Mouse (Mus musculus) hindbrain, embryonic 15.5 days (tissue): ENCODE results near the gene Fam160a1. TPM values are rescaled to one million over a fixed set of nuclear protein-coding genes. Genes with fewer than 3 reads are reported as not detected.

Experiments used
- ATAC-seq: fragments of 200-750 bp; cut with Nextera tagmentation; 2 replicates; pipeline ENCODE4 v1.8.0; 2017; ENCODE audit warnings: low read depth, moderate number of reproducible peaks, moderate TSS enrichment; ENCODE audit not compliant: low FRiP score
- H3K27ac ChIP-seq: fragments of 300-500 bp; sonication (generic); replicated peaks from 2 replicates; pipeline ENCODE4 v1.5.1; 2015; ENCODE audit warnings: mild to moderate bottlenecking, inconsistent platforms
- H3K27me3 ChIP-seq: fragments of 300-500 bp; sonication (generic); 2 replicates; pipeline ENCODE4 v1.6.1; 2015; ENCODE audit warnings: control low read depth, inconsistent platforms
- H3K36me3 ChIP-seq: fragments of 300-500 bp; sonication (generic); 2 replicates; pipeline ENCODE4 v1.6.1; 2015; ENCODE audit warnings: control low read depth, inconsistent platforms
- H3K4me1 ChIP-seq: fragments of 300-500 bp; sonication (generic); replicated peaks from 2 replicates; pipeline ENCODE4 v1.6.1; 2015; ENCODE audit warnings: control low read depth, inconsistent platforms
- H3K4me2 ChIP-seq: fragments of 300-500 bp; sonication (generic); 2 replicates; pipeline ENCODE4 v1.6.1; 2015; ENCODE audit warnings: moderate library complexity, mild to moderate bottlenecking, inconsistent platforms
- H3K4me3 ChIP-seq: fragments of 300-500 bp; sonication (generic); 2 replicates; pipeline ENCODE4 v1.5.1; 2015; ENCODE audit warnings: mild to moderate bottlenecking, inconsistent platforms
- H3K9ac ChIP-seq: fragments of 300-500 bp; sonication (generic); 2 replicates; pipeline ENCODE4 v1.6.1; 2015; ENCODE audit warnings: inconsistent platforms
- H3K9me3 ChIP-seq: fragments of 300-500 bp; sonication (generic); 2 replicates; pipeline ENCODE4 v1.6.1; 2016; ENCODE audit warnings: control low read depth, inconsistent platforms
- WGBS: fragments of 180-500 bp; shearing (Covaris S2); methylation state at CpG from one replicate; pipeline ENCODE4 v1.1.7; 2015; 5-methylcytosine and 5-hydroxymethylcytosine counted together
- polyA plus RNA-seq: library from polyadenylated mRNA; unstranded; fragments of >200 nt; fragmentation: Nextera tagmentation; extraction: Ambion mirVana; gene quantifications from 2 replicates; pipeline ENCODE4 v1.2.1, GENCODE M21; 2015

Gene Fam160a1
- polyA plus RNA-seq, 1 experiment from 2014 or later = 0.60 TPM

DNA sequence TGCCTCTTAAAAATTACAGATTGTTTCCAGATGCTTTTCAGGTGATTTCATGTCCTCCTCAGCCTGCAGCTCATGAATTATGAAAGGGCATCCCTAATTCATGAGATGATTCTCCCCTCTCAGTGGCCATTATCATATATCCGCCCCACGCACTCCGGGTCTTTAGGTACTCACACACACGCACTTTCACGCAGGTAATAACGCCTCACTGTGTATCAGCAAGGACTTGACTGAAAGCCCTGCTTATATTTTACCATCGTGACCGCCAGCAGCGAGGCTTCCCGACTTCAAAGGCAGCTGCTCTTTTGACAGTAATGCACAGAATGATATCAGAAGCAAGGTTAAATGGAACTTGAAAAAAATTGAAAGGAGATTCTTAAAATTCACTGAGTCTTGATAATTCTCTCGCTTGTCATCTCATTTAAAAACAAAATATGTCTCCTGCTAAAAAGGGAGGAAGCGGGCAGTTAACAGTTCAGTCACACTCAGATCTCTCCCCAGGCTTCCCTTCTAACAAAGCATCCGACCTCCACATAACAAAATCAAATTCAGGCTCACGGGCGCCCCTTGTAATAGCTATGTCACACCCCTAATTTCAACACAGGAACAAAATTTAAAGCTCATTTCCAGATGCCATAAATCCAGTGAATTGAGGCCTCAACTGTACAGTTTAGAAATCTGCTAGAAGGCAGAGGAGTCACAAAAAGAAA is 3.9 kb upstream of the Fam160a1 start:
- Histone ChIP-seq H3K4me1 (no peaks in the 10 kb centered on the region), H3K27me3 (no peaks in the 10 kb centered on the region), H3K27ac (peak overlapping the region; percentile 4; the same call in 1 of the 2 replicates), H3K36me3 (no peaks in the 10 kb centered on the region), H3K4me2 (no peak overlapping the region), H3K9ac (no peak overlapping the region), H3K4me3 (no peak overlapping the region), H3K9me3 (no peaks in the 10 kb centered on the region)
- no peak for ATAC-seq
- WGBS = 55% methylated on average over 15 of the region's 15 CpGs

DNA sequence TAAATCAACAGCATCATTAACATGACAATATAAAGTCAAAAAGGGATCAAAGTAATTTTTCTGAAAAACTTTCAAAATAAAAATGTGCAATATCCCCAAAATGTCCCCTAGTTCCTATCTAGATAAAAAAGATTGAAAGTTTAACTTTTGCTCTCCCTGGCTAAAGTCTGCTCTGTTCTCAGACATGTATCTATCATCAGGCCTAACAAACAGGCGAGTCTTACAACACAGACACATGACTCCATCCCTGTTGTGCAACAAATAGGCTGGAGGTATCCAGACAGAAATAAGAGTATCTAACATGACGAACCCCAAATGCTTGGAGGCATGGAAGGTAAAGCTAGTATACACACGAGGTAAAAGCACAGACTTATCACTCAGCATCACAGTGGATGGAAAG is 2.2 kb upstream of the Fam160a1 start:
- H3K27ac ChIP-seq = no peak overlapping the region
- H3K4me2 ChIP-seq = no peak overlapping the region
- no peaks in the 10 kb centered on the region for H3K9me3 ChIP-seq
- 86% methylated on average over 3 of the region's 3 CpGs for WGBS
- no peak overlapping the region for H3K4me3 ChIP-seq
- no peak overlapping the region for H3K9ac ChIP-seq
- ATAC-seq = no peak
- H3K27me3 ChIP-seq = no peaks in the 10 kb centered on the region
- no peaks in the 10 kb centered on the region for H3K4me1 ChIP-seq
- H3K36me3 ChIP-seq = no peaks in the 10 kb centered on the region

DNA sequence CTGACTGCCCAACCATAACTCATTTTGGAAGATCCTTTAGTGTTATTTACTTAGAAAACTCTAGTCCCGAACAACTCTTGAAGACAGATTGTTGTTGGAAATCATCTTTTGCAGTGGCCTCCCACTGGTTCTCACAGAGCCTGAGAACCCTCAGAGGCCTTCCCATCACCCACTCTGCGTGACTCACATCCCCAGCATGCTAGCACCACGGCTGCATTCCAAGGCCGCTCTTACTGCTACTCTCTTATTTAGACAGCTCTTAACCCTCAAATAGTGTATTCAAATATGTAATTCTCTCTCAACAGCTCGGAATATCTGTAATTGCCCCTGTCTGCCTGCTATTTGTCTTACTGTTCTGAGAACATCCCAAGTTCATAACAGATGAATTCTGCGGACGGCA is 2.9 kb downstream of the Fam160a1 start:
- H3K27ac ChIP-seq = no peak overlapping the region
- H3K9ac ChIP-seq = no peak overlapping the region
- no peaks in the 10 kb centered on the region for H3K27me3 ChIP-seq
- H3K36me3 ChIP-seq = no peaks in the 10 kb centered on the region
- H3K9me3 ChIP-seq = no peaks in the 10 kb centered on the region
- H3K4me3 ChIP-seq = no peak overlapping the region
- H3K4me2 ChIP-seq = no peak overlapping the region
- no peaks in the 10 kb centered on the region for H3K4me1 ChIP-seq
- 70% methylated on average over 7 of the region's 7 CpGs for WGBS
- ATAC-seq = no peak

DNA sequence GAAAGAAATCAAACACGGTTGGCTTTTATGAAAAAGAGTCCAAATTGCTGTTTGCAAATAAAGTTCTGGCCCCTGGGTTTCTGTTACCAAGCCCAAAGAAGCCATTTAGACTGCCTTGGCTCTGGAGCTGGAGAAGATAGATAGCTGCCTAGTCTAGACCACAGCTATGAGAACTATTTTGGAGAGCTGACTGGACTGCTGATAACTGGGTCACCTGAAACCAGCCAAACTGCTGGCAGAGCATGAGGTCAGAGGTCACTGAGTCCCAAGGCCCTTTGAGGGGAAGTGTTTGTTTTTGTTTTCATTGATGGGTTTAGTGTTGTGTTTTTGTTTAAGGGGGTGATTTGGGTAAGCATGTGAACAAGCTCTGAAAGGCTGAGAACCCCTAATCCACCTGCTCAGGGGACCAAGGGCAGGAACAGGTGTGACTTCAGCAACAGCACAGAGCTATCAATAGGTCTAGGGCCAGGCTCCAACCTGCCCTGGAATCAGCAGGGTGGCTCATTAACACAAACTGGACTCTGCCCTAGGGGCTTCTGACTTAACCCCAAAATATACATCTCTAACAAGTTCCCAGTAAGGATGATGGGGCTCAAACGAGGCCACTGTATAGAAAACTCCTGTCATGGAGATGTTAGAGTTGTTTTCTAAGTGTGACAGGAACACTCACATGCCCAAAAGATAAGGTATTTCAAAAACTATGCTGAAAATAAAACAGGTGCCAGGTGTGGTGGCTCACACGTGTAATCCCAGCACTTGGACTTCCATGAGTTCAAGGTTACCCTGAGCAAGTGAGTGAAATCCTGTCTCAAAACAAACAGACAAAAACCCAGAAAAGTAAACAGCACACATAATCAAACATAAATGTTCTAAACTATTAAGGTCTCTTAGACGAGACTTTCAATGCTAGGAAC is 3.7 kb downstream of the Fam160a1 start:
- Histone ChIP-seq H3K36me3 (no peaks in the 10 kb centered on the region), H3K27me3 (no peaks in the 10 kb centered on the region), H3K9ac (no peak overlapping the region), H3K9me3 (no peaks in the 10 kb centered on the region), H3K4me1 (no peaks in the 10 kb centered on the region), H3K27ac (no peak overlapping the region), H3K4me3 (no peak overlapping the region), H3K4me2 (no peak overlapping the region)
- no peak for ATAC-seq
- WGBS = 75% methylated on average over 4 of the region's 4 CpGs

DNA sequence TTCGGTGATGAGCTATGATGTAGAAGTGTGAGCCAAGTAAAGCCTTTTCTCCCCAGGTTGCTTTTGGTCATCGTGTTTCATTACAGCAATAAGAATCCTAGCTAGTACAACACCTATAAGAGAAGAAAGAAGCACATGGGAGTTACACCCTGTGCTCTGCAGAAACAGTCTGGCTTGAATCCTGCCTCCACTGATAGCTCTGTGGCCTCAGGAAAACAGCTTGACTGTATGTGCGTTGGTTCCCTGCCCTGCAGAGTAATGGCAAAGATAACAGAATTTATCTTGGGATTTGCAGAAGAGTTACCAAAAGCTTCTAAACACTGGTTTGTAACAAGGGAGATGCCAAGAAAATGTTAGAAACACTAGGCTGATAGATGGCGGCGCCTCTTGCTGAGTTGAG is 5.1 kb downstream of the Fam160a1 start:
- 94% methylated on average over 5 of the region's 5 CpGs for WGBS
- Histone ChIP-seq H3K27ac (no peak overlapping the region), H3K4me3 (no peak overlapping the region), H3K9me3 (no peaks in the 10 kb centered on the region), H3K9ac (no peak overlapping the region), H3K27me3 (no peaks in the 10 kb centered on the region), H3K36me3 (no peaks in the 10 kb centered on the region), H3K4me2 (no peak overlapping the region), H3K4me1 (no peaks in the 10 kb centered on the region)
- ATAC-seq = no peak

DNA sequence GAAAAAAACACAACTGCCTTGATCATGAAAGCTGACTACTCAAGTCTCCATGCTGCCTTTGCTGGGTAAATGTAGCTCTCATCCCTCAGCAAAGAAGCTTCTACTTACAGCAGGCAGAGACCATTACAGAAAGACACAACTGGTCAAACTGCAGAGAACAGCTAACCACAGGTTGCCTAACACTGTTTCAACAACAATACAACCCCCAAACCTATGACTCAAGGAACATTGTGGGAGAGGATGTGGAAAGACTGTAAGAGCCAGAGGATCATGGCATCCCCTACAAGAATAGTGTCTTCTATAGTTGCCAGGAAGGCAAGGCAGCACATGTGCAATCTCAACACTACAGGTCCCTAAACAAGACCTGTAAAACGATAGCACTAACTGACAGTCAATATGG is 23.9 kb downstream of the Fam160a1 start:
- Histone ChIP-seq H3K9me3 (no peaks in the 10 kb centered on the region), H3K4me3 (no peak overlapping the region), H3K4me1 (no peaks in the 10 kb centered on the region), H3K27me3 (no peaks in the 10 kb centered on the region), H3K9ac (no peak overlapping the region), H3K4me2 (no peak overlapping the region), H3K36me3 (no peaks in the 10 kb centered on the region), H3K27ac (no peak overlapping the region)
- no peak for ATAC-seq
- 50% methylated on average over 1 of the region's 1 CpGs for WGBS

DNA sequence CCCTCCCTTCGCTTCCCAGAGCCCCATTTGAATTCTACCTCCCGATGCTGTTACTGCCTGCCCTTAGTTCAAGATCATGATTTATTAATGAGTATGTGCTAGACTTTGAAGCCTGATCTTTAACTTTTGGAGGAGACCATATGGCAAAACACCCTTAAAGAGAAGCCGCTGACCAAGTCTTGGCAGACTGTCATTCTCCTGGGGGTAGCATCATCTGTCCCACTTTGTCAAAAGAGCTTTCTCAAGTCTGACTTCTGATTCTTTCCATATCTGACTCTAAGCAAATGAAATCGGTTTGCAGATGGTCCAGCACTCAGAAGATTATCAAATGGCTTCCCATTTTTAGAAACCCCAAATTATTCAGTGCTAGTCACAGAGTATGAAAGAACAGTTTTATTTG is 27.3 kb downstream of the Fam160a1 start:
- Histone ChIP-seq H3K4me3 (no peak overlapping the region), H3K4me2 (no peak overlapping the region), H3K9ac (no peak overlapping the region), H3K36me3 (no peaks in the 10 kb centered on the region), H3K4me1 (peaks cover 5% of the 10 kb centered on the region; the same call in 1 of the 2 replicates), H3K27ac (no peak overlapping the region), H3K9me3 (no peaks in the 10 kb centered on the region), H3K27me3 (no peaks in the 10 kb centered on the region)
- WGBS = 61% methylated on average over 4 of the region's 4 CpGs
- ATAC-seq = no peak

DNA sequence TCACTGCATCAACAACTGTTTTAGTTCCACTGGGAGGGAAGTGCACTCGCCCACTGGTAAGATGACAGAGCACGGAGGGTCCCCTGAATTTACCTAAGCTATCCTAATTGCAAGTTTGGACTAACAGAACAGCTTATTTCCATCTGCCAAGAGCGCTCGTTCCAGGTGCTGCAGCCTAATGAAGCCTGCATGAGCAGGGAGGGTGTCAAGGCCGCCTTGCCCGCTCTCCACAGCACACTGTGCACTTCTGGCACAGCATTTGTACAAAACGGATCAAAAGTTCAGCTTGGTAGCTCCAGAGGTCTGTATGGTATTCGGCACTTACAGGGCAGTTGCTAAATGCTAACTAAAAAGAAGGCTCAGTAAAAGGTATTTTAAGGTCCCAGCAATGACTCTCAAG is 30.6 kb downstream of the Fam160a1 start:
- WGBS = 71% methylated on average over 8 of the region's 8 CpGs
- no peak overlapping the region for H3K4me3 ChIP-seq
- H3K9me3 ChIP-seq = no peaks in the 10 kb centered on the region
- H3K4me1 ChIP-seq = peaks cover 5% of the 10 kb centered on the region; the same call in 1 of the 2 replicates
- no peaks in the 10 kb centered on the region for H3K36me3 ChIP-seq
- H3K9ac ChIP-seq = no peak overlapping the region
- no peaks in the 10 kb centered on the region for H3K27me3 ChIP-seq
- H3K4me2 ChIP-seq = no peak overlapping the region
- ATAC-seq = no peak
- H3K27ac ChIP-seq = no peak overlapping the region

DNA sequence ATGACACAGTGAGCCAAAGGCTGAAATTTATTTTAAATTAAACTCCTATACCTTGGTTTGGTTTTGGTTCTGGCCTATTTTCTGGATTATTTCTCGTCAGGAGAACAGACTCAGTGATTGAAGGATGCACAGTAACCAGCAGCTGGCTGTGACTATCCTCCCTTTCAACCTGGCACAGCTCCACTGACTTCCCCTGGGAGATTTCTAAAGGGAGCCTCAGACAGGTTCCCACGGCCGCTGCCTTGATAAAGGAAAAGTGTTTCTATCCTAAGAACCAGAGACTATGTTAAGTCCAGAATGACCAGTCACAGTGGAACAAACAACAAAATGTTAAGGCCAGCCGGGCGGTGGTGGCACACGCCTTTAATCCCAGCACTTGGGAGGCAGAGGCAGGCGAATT is 36.2 kb downstream of the Fam160a1 start:
- no peaks in the 10 kb centered on the region for H3K4me1 ChIP-seq
- no peak overlapping the region for H3K27ac ChIP-seq
- 74% methylated on average over 7 of the region's 7 CpGs for WGBS
- no peaks in the 10 kb centered on the region for H3K27me3 ChIP-seq
- ATAC-seq = no peak
- H3K9ac ChIP-seq = no peak overlapping the region
- no peaks in the 10 kb centered on the region for H3K36me3 ChIP-seq
- no peaks in the 10 kb centered on the region for H3K9me3 ChIP-seq
- no peak overlapping the region for H3K4me3 ChIP-seq
- no peak overlapping the region for H3K4me2 ChIP-seq

DNA sequence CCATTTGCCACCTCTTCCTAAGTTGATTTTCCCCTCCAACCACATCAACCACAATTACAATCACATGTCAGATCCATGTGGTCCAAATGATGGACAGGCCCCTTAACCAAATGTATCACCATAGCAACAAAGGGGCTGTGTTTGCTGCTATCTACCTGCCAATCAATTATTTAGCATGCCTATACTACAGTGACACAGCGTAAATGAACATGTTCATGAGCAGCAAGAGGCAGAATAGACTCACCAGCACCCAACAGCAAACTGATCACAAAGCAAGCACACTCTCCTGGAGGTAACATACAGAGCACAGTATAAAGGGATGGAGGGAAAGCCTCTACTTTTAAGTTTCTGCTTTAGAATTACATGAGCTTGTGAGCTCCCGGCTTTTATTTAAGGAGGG is 36.8 kb downstream of the Fam160a1 start:
- Histone ChIP-seq H3K4me2 (no peak overlapping the region), H3K9ac (no peak overlapping the region), H3K4me3 (no peak overlapping the region), H3K9me3 (no peaks in the 10 kb centered on the region), H3K27ac (no peak overlapping the region), H3K4me1 (no peaks in the 10 kb centered on the region), H3K27me3 (no peaks in the 10 kb centered on the region), H3K36me3 (no peaks in the 10 kb centered on the region)
- 49% methylated on average over 2 of the region's 2 CpGs for WGBS
- ATAC-seq = no peak

DNA sequence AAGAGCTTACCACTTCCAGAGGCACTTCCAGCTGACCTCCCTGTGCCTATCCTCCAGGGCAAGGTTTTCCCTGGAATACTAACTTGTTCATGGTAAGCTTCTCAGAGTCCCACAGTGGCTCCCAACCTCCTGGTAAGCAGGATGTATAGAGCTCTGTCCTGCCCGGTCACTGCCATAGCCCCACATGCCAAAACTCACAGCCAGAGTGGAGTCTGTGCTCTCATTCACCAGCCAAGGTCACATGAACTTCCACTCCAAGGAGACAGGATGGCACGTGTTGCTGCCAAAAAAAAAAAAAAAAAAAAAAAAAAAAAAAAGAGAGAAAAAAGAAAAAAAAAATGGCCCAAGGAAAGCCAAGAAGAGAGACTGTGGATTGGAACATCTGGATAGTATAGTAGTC is 39.2 kb downstream of the Fam160a1 start:
- ATAC-seq = no peak
- no peak overlapping the region for H3K9ac ChIP-seq
- no peak overlapping the region for H3K27ac ChIP-seq
- H3K4me2 ChIP-seq = no peak overlapping the region
- 71% methylated on average over 2 of the region's 2 CpGs for WGBS
- H3K27me3 ChIP-seq = no peaks in the 10 kb centered on the region
- H3K9me3 ChIP-seq = no peaks in the 10 kb centered on the region
- H3K4me3 ChIP-seq = no peak overlapping the region
- no peaks in the 10 kb centered on the region for H3K4me1 ChIP-seq
- H3K36me3 ChIP-seq = no peaks in the 10 kb centered on the region

DNA sequence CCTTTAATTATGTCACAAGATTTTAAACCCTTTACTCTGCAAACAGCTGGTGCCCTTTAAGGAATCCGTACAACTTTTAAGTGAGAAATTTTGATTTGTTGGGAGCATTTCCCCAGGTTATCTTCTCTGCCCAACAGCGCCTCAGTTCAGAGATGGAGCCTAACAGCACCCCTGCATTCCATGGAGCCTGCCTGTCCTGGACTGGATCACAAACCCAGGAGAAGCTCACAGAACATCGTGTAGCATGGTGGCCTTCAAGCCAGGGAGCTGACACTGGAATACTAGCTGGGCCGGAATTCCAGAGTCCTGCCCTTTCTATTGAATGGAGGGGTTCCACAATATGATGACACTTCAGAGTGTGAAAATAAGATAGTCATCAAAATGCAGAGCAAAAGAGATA is 39.7 kb downstream of the Fam160a1 start:
- 81% methylated on average over 4 of the region's 4 CpGs for WGBS
- Histone ChIP-seq H3K27me3 (no peaks in the 10 kb centered on the region), H3K36me3 (no peaks in the 10 kb centered on the region), H3K4me2 (no peak overlapping the region), H3K4me1 (no peaks in the 10 kb centered on the region), H3K9ac (no peak overlapping the region), H3K27ac (no peak overlapping the region), H3K9me3 (no peaks in the 10 kb centered on the region), H3K4me3 (no peak overlapping the region)
- no peak for ATAC-seq
